13 mouse cellular contexts compared by ENCODE assay signal in the genomic region with DNA sequence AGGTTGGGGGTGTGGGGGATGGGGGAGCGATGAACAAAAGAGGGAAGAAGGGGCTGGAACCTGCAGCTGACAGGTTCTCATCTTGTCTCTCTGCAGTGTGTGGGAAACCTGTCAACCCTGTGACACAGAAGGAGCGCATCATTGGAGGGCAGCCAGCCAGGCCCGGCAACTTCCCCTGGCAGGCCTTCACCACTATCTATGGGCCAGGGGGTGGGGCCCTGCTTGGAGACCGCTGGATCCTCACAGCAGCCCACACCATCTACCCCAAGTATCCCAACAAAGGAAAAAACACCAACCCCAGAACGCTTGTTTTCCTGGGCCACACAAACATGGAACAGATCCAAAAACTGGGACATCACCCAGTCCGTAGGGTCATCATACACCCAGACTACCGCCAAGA. TPM values are rescaled to one million over a fixed set of nuclear protein-coding genes. Genes with fewer than 3 reads are reported as not detected.
"Had no signal": no experiment of that assay in that cellular context is flagged by ENCODE, and none has a peak within 500 bp of the region (broad histone marks: within the 10 kb centered on the region; RNA-seq: fewer than 3 reads in every experiment).

No protein-coding gene starts in this region.

RNA-seq across cellular contexts. Expression of a gene that starts 10.1 kb away (rescaled TPM):
- total RNA-seq: layer of hippocampus, adult 8-10 months; layer of hippocampus, postnatal 14 days; left cerebral cortex, postnatal 10 days had no signal
- polyA plus RNA-seq: kidney, embryonic 15.5 days; limb, embryonic 10.5 days; liver, embryonic 11.5 days; liver, embryonic 15.5 days; lung, adult 2 months; midbrain, embryonic 10.5 days; midbrain, embryonic 14.5 days; neural tube, embryonic 11.5 days; neural tube, embryonic 15.5 days; stomach, embryonic 15.5 days had no signal

RNA-seq across cellular contexts. Expression of a gene that starts 55.7 kb away (rescaled TPM):
- polyA plus RNA-seq: limb, embryonic 10.5 days; liver, embryonic 11.5 days; liver, embryonic 15.5 days; neural tube, embryonic 11.5 days had no signal
